Mouse (Mus musculus) hindbrain, embryonic 16.5 days (tissue): ENCODE results near the gene Prr29. TPM values are rescaled to one million over a fixed set of nuclear protein-coding genes. Genes with fewer than 3 reads are reported as not detected.
"Not testable (repeated sequence)": the region's sequence is repeated elsewhere in the genome, so short reads cannot be mapped to it uniquely, and the experiment has no call there.

Source experiments
- ATAC-seq: fragments of 200-750 bp; cut with Nextera tagmentation; 2 replicates; pipeline ENCODE4 v1.8.0; 2017; ENCODE audit warnings: moderate TSS enrichment, moderate library complexity
- H3K27ac ChIP-seq: fragments of 300-500 bp; sonication (generic); 2 replicates; pipeline ENCODE4 v1.5.1; 2014; ENCODE audit warnings: low read depth, mild to moderate bottlenecking, control low read depth, low read length, moderate library complexity
- H3K27me3 ChIP-seq: fragments of 300-500 bp; sonication (generic); replicated peaks from 2 replicates; pipeline ENCODE4 v1.6.1; 2014; ENCODE audit warnings: low read length; ENCODE audit not compliant: control insufficient read depth, insufficient read depth
- H3K36me3 ChIP-seq: fragments of 300-500 bp; sonication (generic); 2 replicates; pipeline ENCODE4 v1.6.1; 2014; ENCODE audit warnings: mild to moderate bottlenecking, low read length, moderate library complexity, mixed read lengths; ENCODE audit not compliant: control insufficient read depth, insufficient read depth
- H3K4me1 ChIP-seq: fragments of 300-500 bp; sonication (generic); 2 replicates; pipeline ENCODE4 v1.6.1; 2014; ENCODE audit warnings: low read depth, low read length; ENCODE audit not compliant: control insufficient read depth, insufficient read depth
- H3K4me2 ChIP-seq: fragments of 300-500 bp; sonication (generic); 2 replicates; pipeline ENCODE4 v1.6.1; 2014; ENCODE audit warnings: mild to moderate bottlenecking, low read length, control low read depth, moderate library complexity
- H3K4me3 ChIP-seq: fragments of 300-500 bp; sonication (generic); 2 replicates; pipeline ENCODE4 v1.5.1; 2014; ENCODE audit warnings: mild to moderate bottlenecking, low read length, control low read depth, moderate library complexity
- H3K9ac ChIP-seq: fragments of 300-500 bp; sonication (generic); 2 replicates; pipeline ENCODE4 v1.6.1; 2014; ENCODE audit warnings: low read depth, mild to moderate bottlenecking, control low read depth, low read length, moderate library complexity
- H3K9me3 ChIP-seq: fragments of 300-500 bp; sonication (generic); 2 replicates; pipeline ENCODE4 v1.6.1; 2014; ENCODE audit warnings: mild to moderate bottlenecking, low read length, moderate library complexity; ENCODE audit not compliant: control insufficient read depth
- WGBS: fragments of 180-500 bp; shearing (Covaris S2); extraction: QIAGEN DNeasy Blood & Tissue Kit; methylation state at CpG from one replicate; pipeline ENCODE4 v1.1.7; 2014; 5-methylcytosine and 5-hydroxymethylcytosine counted together
- polyA plus RNA-seq: library from polyadenylated mRNA; unstranded; fragments of >200 nt; fragmentation: Nextera tagmentation; extraction: Ambion mirVana; gene quantifications from 2 replicates; pipeline ENCODE4 v1.2.1, GENCODE M21; 2015

Prr29 gene
- polyA plus RNA-seq, 1 experiment from 2014 or later: not detected

DNA sequence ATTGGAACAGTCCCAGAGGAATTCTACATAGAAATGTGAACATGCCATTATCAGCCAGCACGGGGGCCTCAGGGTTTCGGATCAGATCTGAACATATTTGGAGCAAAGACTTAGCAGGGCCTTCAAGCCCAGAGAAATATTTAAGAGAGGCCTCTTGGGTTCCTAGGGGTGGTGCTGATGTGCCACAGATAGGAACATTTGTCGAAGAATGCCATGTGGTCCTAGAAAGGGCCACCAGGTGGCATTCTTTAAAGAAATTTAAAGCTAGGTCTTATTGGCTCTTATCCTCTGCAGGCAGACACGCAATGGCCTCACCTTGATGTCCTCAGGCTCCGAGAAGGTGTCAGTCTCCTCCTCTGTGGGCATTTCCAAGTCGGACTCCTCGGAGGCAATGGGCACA, 35.6 kb upstream of the Prr29 start:
- Histone ChIP-seq H3K27ac (no peak overlapping the region), H3K36me3 (no peaks in the 10 kb centered on the region), H3K4me1 (no peaks in the 10 kb centered on the region), H3K4me3 (no peak overlapping the region), H3K9ac (no peak overlapping the region), H3K4me2 (no peak overlapping the region), H3K9me3 (no peaks in the 10 kb centered on the region), H3K27me3 (no peaks in the 10 kb centered on the region)
- WGBS: 72% methylated on average over 7 of the region's 7 CpGs
- no peak for ATAC-seq

DNA sequence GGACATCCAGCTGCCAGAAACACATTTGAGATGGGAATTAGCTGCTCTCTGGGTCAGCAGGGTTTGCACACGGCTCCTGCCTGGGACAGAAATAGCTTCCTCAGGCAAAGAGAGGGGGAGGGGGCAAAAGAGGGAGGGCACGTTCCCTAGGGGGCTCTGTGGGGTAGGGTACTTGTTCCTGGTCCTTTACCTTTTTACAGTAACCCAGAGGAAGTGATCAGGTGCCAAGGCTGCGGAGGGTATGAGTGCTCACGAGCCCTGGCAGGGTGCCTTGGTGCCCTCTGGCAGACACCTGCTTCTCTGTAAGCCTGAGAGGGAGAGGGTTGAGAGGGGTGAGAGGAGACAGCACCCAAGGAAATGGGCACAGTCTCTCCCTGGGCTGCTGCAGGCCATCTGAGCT, 32.8 kb upstream of the Prr29 start:
- H3K9ac ChIP-seq: no peak overlapping the region
- no peak overlapping the region for H3K4me3 ChIP-seq
- no peak overlapping the region for H3K27ac ChIP-seq
- no peaks in the 10 kb centered on the region for H3K36me3 ChIP-seq
- WGBS: 53% methylated on average over 4 of the region's 4 CpGs
- no peaks in the 10 kb centered on the region for H3K27me3 ChIP-seq
- H3K4me1 ChIP-seq: no peaks in the 10 kb centered on the region
- H3K9me3 ChIP-seq: no peaks in the 10 kb centered on the region
- no peak for ATAC-seq
- H3K4me2 ChIP-seq: no peak overlapping the region

DNA sequence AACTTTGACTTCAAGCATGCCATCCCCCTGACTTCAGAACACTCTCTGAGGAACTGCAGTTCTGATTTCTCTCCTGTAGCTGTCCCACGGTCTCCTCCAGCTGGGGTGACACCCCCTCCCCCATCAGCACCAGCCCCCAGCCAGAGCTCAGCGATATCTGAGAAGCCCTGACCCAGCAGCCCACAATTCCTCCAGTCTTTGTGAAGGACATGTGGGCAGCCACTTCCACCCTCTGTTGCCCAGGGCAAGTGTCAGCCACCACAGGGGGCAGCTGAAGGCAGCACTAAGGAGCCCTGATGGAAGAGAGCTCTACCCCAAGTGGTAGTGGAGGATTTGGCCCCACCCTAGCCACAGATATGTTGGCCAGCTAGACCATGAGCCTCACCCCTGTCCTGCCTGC, 31.2 kb upstream of the Prr29 start:
- ATAC-seq: no peak
- Histone ChIP-seq H3K4me2 (no peak overlapping the region), H3K4me1 (no peaks in the 10 kb centered on the region), H3K9ac (no peak overlapping the region), H3K36me3 (no peaks in the 10 kb centered on the region), H3K27ac (no peak overlapping the region), H3K4me3 (no peak overlapping the region), H3K27me3 (no peaks in the 10 kb centered on the region), H3K9me3 (no peaks in the 10 kb centered on the region)
- 6% methylated on average over 2 of the region's 2 CpGs for WGBS

- Histone ChIP-seq H3K27ac (no peak overlapping the region), H3K9ac (no peak overlapping the region), H3K4me3 (no peak overlapping the region), H3K9me3 (no peaks in the 10 kb centered on the region), H3K27me3 (no peaks in the 10 kb centered on the region), H3K36me3 (no peaks in the 10 kb centered on the region), H3K4me2 (no peak overlapping the region), H3K4me1 (no peaks in the 10 kb centered on the region)
- no peak for ATAC-seq
- WGBS: 75% methylated on average over 5 of the region's 5 CpGs
Observed at GRCm38 (mm10) chr11:106338029-106338428, 27.2 kb upstream of the Prr29 start.

- ATAC-seq: no peak
- no peaks in the 10 kb centered on the region for H3K27me3 ChIP-seq
- 84% methylated on average over 7 of the region's 7 CpGs for WGBS
- no peak overlapping the region for H3K4me2 ChIP-seq
- H3K9me3 ChIP-seq: no peaks in the 10 kb centered on the region
- H3K4me3 ChIP-seq: no peak overlapping the region
- no peak overlapping the region for H3K27ac ChIP-seq
- no peaks in the 10 kb centered on the region for H3K4me1 ChIP-seq
- H3K9ac ChIP-seq: no peak overlapping the region
- H3K36me3 ChIP-seq: no peaks in the 10 kb centered on the region
Observed at GRCm38 (mm10) chr11:106338870-106339269, 26.4 kb upstream of the Prr29 start.

DNA sequence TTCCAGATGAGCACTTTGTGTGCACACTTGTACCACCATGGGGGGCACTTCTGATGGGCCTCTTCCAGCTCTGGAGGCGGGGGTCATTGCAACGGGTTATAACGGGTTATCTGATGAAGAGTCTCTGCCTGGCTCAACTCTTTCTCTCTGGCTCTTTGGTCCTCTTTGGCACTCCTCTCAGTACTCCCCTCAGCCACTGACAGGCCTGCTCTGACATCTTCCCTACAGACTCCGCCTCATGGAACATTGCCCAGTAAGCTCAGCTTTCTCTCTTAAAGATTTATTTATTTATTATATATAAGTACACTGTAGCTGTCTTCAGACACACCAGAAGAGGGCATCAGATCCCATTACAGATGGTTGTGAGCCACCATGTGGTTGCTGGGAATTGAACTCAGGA, 25.9 kb upstream of the Prr29 start:
- not testable (repeated sequence) for H3K4me2 ChIP-seq, H3K4me3 ChIP-seq, H3K9me3 ChIP-seq, ATAC-seq, H3K36me3 ChIP-seq, H3K27ac ChIP-seq, H3K9ac ChIP-seq, H3K27me3 ChIP-seq, H3K4me1 ChIP-seq
- 90% methylated on average over 4 of the region's 4 CpGs for WGBS

GRCm38 (mm10) chr11:106340990-106341520, 24.2 kb upstream of the Prr29 start:
- Histone ChIP-seq H3K4me3 (no peak overlapping the region), H3K36me3 (no peaks in the 10 kb centered on the region), H3K4me1 (no peaks in the 10 kb centered on the region), H3K4me2 (no peak overlapping the region), H3K27ac (no peak overlapping the region), H3K9ac (no peak overlapping the region), H3K9me3 (no peaks in the 10 kb centered on the region), H3K27me3 (no peaks in the 10 kb centered on the region)
- ATAC-seq: no peak
- 84% methylated on average over 9 of the region's 9 CpGs for WGBS

DNA sequence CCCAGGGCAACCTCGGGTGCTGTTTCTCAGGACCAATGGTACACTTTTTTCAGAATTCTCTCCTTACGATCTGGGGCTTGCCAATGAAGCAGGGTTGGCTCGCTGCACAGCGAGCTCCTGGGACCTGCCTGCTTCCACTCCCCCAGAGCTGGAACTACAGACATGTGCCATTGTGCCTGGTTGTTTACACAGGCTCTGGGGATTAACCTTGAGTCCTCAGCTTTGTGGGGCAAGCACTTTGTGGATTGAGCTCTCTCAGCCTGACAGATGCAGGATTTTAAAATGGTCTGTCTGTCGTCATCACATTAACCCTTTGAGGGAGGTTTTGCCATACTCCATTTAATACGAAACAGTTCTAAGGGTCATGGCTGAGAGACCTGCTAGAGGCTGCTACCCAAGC, 20.4 kb upstream of the Prr29 start:
- no peak overlapping the region for H3K4me3 ChIP-seq
- no peaks in the 10 kb centered on the region for H3K36me3 ChIP-seq
- no peak overlapping the region for H3K4me2 ChIP-seq
- H3K27me3 ChIP-seq: no peaks in the 10 kb centered on the region
- no peaks in the 10 kb centered on the region for H3K9me3 ChIP-seq
- H3K27ac ChIP-seq: no peak overlapping the region
- WGBS: 66% methylated on average over 6 of the region's 6 CpGs
- H3K9ac ChIP-seq: no peak overlapping the region
- ATAC-seq: no peak
- no peaks in the 10 kb centered on the region for H3K4me1 ChIP-seq

- Histone ChIP-seq H3K4me1 (no peaks in the 10 kb centered on the region), H3K4me3 (no peak overlapping the region), H3K27me3 (no peaks in the 10 kb centered on the region), H3K9ac (no peak overlapping the region), H3K27ac (no peak overlapping the region), H3K9me3 (no peaks in the 10 kb centered on the region), H3K4me2 (no peak overlapping the region), H3K36me3 (no peaks in the 10 kb centered on the region)
- no peak for ATAC-seq
- 89% methylated on average over 6 of the region's 6 CpGs for WGBS
Observed at GRCm38 (mm10) chr11:106349772-106350171, 15.5 kb upstream of the Prr29 start.

GRCm38 (mm10) chr11:106350853-106351252, 14.4 kb upstream of the Prr29 start:
- no peak overlapping the region for H3K4me2 ChIP-seq
- H3K27ac ChIP-seq: no peak overlapping the region
- H3K27me3 ChIP-seq: no peaks in the 10 kb centered on the region
- WGBS: 56% methylated on average over 5 of the region's 5 CpGs
- no peak for ATAC-seq
- H3K36me3 ChIP-seq: no peaks in the 10 kb centered on the region
- H3K4me3 ChIP-seq: no peak overlapping the region
- H3K9ac ChIP-seq: no peak overlapping the region
- H3K4me1 ChIP-seq: no peaks in the 10 kb centered on the region
- H3K9me3 ChIP-seq: no peaks in the 10 kb centered on the region
